In the genomic region with DNA sequence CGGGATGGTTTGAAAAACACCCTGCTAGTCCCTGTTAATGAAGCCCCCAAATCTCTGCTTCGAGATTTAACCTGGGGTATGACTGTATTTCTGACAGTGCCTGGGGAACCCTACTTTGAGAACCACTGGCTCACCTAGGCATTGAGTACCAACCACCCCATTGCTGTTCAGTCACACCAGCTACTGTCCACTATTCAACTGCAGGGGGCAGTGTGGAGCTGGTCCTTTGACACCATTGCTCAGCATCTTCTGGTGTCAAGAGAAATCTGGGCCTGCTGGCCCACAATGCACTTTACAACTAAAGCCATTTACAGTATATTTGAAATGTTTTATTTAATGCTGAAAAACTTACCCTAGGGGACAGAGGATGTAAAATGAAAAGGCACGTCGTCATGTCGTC, we compare ENCODE assay signal across 8 mouse cellular contexts. TPM values are rescaled to one million over a fixed set of nuclear protein-coding genes. Genes with fewer than 3 reads are reported as not detected.
DNase-seq lines count a peak whose midpoint lies in the region; ATAC-seq and TF ChIP-seq lines count a peak whose summit lies in the region.

No protein-coding gene starts in this region.

- no peaks in the 10 kb centered on the region for H3K27me3 ChIP-seq in heart, embryonic 11.5 days (ENCODE audit: control insufficient read depth, insufficient read depth, low read length)
- H3K27me3 ChIP-seq in heart, adult 2 months (ENCODE audit: control insufficient read depth, insufficient read depth, low read length): no peaks in the 10 kb centered on the region
- no peaks in the 10 kb centered on the region for H3K27me3 ChIP-seq in lung, embryonic 14.5 days (ENCODE audit: insufficient read depth, low read length)

- H3K27ac ChIP-seq in heart, embryonic 11.5 days (ENCODE audit: low read depth, low read length): no peak overlapping the region
- H3K27ac ChIP-seq in heart, adult 2 months: no peak overlapping the region
- no peak overlapping the region for H3K27ac ChIP-seq in lung, embryonic 14.5 days (ENCODE audit: low read depth)

- peak; percentile 93 for DNase-seq in heart, adult 11 months
- DNase-seq in T-cell, adult 2 months (ENCODE audit: low spot score): peak; percentile 78
- peak; percentile 50 to 62 for DNase-seq in cerebellum, postnatal 4 days (ENCODE audit: low spot score in 2 of 2)
- peak; percentile 60 to 63 for DNase-seq in heart, adult 2 months
- peak; percentile 81 to 85 for DNase-seq in kidney, postnatal 4 days
- DNase-seq in lung, embryonic 14.5 days: peak; percentile 82
- DNase-seq in right cerebral cortex, postnatal 4 days: peak; percentile 63

- no peak for TF ChIP-seq POLR2A in heart, adult 2 months (IDR thresholded peaks at IDR 0.05; ENCODE audit: insufficient read depth, low read depth, low read length)

- H3K4me1 ChIP-seq in heart, embryonic 11.5 days (ENCODE audit: control insufficient read depth, insufficient read depth, low read length): no peaks in the 10 kb centered on the region; the same call in 1 of the 2 replicates
- H3K4me1 ChIP-seq in heart, adult 2 months (ENCODE audit: control insufficient read depth, insufficient read depth, low read length): peaks cover 14% of the 10 kb centered on the region
- H3K4me1 ChIP-seq in lung, embryonic 14.5 days (ENCODE audit: insufficient read depth): no peaks in the 10 kb centered on the region

- H3K4me3 ChIP-seq in heart, embryonic 11.5 days (ENCODE audit: low read depth, low read length): no peak overlapping the region
- no peak overlapping the region for H3K4me3 ChIP-seq in heart, adult 2 months
- H3K4me3 ChIP-seq in lung, embryonic 14.5 days (ENCODE audit: low read depth, low read length): no peak overlapping the region

- intact Hi-C loops in heart, adult 2 months (cut with DNase I): no loop called here

- 83% methylated on average over 5 of the region's 5 CpGs for WGBS in heart, embryonic 11.5 days (ENCODE audit: insufficient replicate concordance)
- 88% methylated on average over 5 of the region's 5 CpGs for WGBS in heart, adult 2 months
- WGBS in lung, embryonic 14.5 days: 82% methylated on average over 5 of the region's 5 CpGs

- no peak overlapping the region for H3K9ac ChIP-seq in heart, embryonic 11.5 days (ENCODE audit: low read depth, low read length)
- no peak overlapping the region for H3K9ac ChIP-seq in heart, adult 2 months (ENCODE audit: low read depth, low read length)
- H3K9ac ChIP-seq in lung, embryonic 14.5 days: no peak overlapping the region

- peaks cover 31% of the 10 kb centered on the region for H3K36me3 ChIP-seq in heart, embryonic 11.5 days (ENCODE audit: control insufficient read depth, insufficient read depth, low read length)
- peaks cover 7% of the 10 kb centered on the region for H3K36me3 ChIP-seq in heart, adult 2 months (ENCODE audit: control insufficient read depth, insufficient read depth, low read length)
- peaks cover 65% of the 10 kb centered on the region for H3K36me3 ChIP-seq in lung, embryonic 14.5 days (ENCODE audit: insufficient read depth)

- no peak for ATAC-seq in heart, embryonic 11.5 days (replicated peaks; ENCODE audit: insufficient number of reproducible peaks, low FRiP score, low TSS enrichment)
- ATAC-seq in lung, embryonic 14.5 days (ENCODE audit: insufficient read depth): peak; percentile 54; the same call in 1 of the 2 replicates

- peak; percentile 84 for TF ChIP-seq CTCF in heart, adult 2 months (IDR thresholded peaks at IDR 0.05)
- peak; percentile 80 for TF ChIP-seq CTCF in lung, embryonic 14.5 days (IDR thresholded peaks at IDR 0.05; ENCODE audit: low read depth)

- no peaks in the 10 kb centered on the region for H3K9me3 ChIP-seq in heart, embryonic 11.5 days (replicated peaks; ENCODE audit: control insufficient read depth, low read length)
- H3K9me3 ChIP-seq in lung, embryonic 14.5 days (ENCODE audit: low read depth, low read length): no peaks in the 10 kb centered on the region

- 0 out of 2 replicates have a peak, but pooled peaks have one; percentile 40 for TF ChIP-seq EP300 in heart, adult 2 months (IDR thresholded peaks at IDR 0.05; ENCODE audit: insufficient read depth, low read depth, low read length)

- H3K4me2 ChIP-seq in heart, embryonic 11.5 days: no peak overlapping the region
- H3K4me2 ChIP-seq in lung, embryonic 14.5 days: no peak overlapping the region

- peaks cover 5% of the 10 kb centered on the region for H3K79me2 ChIP-seq in heart, adult 2 months (replicated peaks; ENCODE audit: control insufficient read depth, insufficient read depth, low read length)

RNA-seq across cellular contexts. Expression of gene Grpel1, which starts 9.5 kb away (rescaled TPM):
- polyA plus RNA-seq in heart, embryonic 11.5 days (2014; fragmentation: Nextera tagmentation; extraction: Ambion mirVana): 63.8 and 68.1 TPM in 2 replicates
- total RNA-seq in heart, adult 2 months (2021): 10 to 100 TPM; 52.1 to 64.3 TPM
- 29.8 and 35.5 TPM in 2 replicates for polyA plus RNA-seq in heart, adult 2 months (2012; rRNA removed)
- polyA plus RNA-seq in lung, embryonic 14.5 days (2014; fragmentation: Nextera tagmentation; extraction: Ambion mirVana): 53.1 and 53.2 TPM in 2 replicates

RNA-seq across cellular contexts. Expression of gene Tada2b, which starts 9.8 kb away (rescaled TPM):
- polyA plus RNA-seq in heart, embryonic 11.5 days (2014; fragmentation: Nextera tagmentation; extraction: Ambion mirVana): 2.8 and 3.3 TPM in 2 replicates
- total RNA-seq in heart, adult 2 months (2021): 10 to 100 TPM; 13.5 to 16.9 TPM
- polyA plus RNA-seq in heart, adult 2 months (2012; rRNA removed): 8.5 and 11.5 TPM in 2 replicates
- 2.7 and 3.5 TPM in 2 replicates for polyA plus RNA-seq in lung, embryonic 14.5 days (2014; fragmentation: Nextera tagmentation; extraction: Ambion mirVana)

RNA-seq across cellular contexts. Expression of gene Ccdc96, which starts 10.1 kb away (rescaled TPM):
- polyA plus RNA-seq in heart, embryonic 11.5 days (2014; fragmentation: Nextera tagmentation; extraction: Ambion mirVana): 0.25 and 0.44 TPM in 2 replicates
- total RNA-seq in heart, adult 2 months (2021): under 1 TPM; 0.21 to 0.39 TPM
- polyA plus RNA-seq in heart, adult 2 months (2012; rRNA removed): 0.09 and 0.14 TPM in 2 replicates
- 0.28 and 0.54 TPM in 2 replicates for polyA plus RNA-seq in lung, embryonic 14.5 days (2014; fragmentation: Nextera tagmentation; extraction: Ambion mirVana)
